ENCODE assay signal across 32 mouse cellular contexts in genomic region chr4:84229189-84229960, GRCm38 (mm10).
DNase-seq lines count a peak whose midpoint lies in the region; ATAC-seq and TF ChIP-seq lines count a peak whose summit lies in the region.
"Had no signal": no experiment of that assay in that cellular context is flagged by ENCODE, and none has a peak within 500 bp of the region (broad histone marks: within the 10 kb centered on the region; RNA-seq: fewer than 3 reads in every experiment).

No protein-coding gene starts in this region.

- no peak overlapping the region for H3K9ac ChIP-seq in heart, embryonic 12.5 days
- H3K9ac ChIP-seq in ES-Bruce4 (ENCODE audit: low read depth, poor library complexity, severe bottlenecking) (no peak overlapping the region), ES-E14 (ENCODE audit: insufficient read depth, low read depth, low read length, poor library complexity, severe bottlenecking) (no peak overlapping the region)
- H3K9ac ChIP-seq: heart, embryonic 15.5 days; hindbrain, embryonic 12.5 days; limb, embryonic 15.5 days; liver, embryonic 13.5 days had no signal

- intact Hi-C loops in heart, postnatal 10 days (cut with DNase I) = no loop called here

- WGBS in heart, embryonic 12.5 days = 63% methylated on average over 10 of the region's 10 CpGs
- 80% methylated on average over 10 of the region's 10 CpGs for WGBS in thymus, adult 2 months

- no peak overlapping the region for H3K27ac ChIP-seq in heart, embryonic 12.5 days (ENCODE audit: poor library complexity, severe bottlenecking)
- H3K27ac ChIP-seq in ES-Bruce4 (ENCODE audit: insufficient read depth, low read length) = peak overlapping the region; percentile 96
- peak overlapping the region; percentile 72; the same call in 1 of the 2 replicates for H3K27ac ChIP-seq in ES-E14 (ENCODE audit: insufficient read depth, low read depth, low read length, poor library complexity, severe bottlenecking)
- no peak overlapping the region for H3K27ac ChIP-seq in thymus, adult 2 months (ENCODE audit: control insufficient read depth, insufficient read depth, low read length)
- H3K27ac ChIP-seq: gastrocnemius, adult 2 months; heart, adult 2 months; heart, embryonic 15.5 days; hindbrain, embryonic 12.5 days; limb, embryonic 10.5 days; limb, embryonic 15.5 days; liver, embryonic 13.5 days had no signal

- H3K27me3 ChIP-seq in heart, embryonic 12.5 days (replicated peaks) = no peaks in the 10 kb centered on the region
- H3K27me3 ChIP-seq in ES-Bruce4 (ENCODE audit: control insufficient read depth, insufficient read depth, low read length, poor library complexity, severe bottlenecking) = no peaks in the 10 kb centered on the region
- H3K27me3 ChIP-seq in thymus, adult 2 months (ENCODE audit: control insufficient read depth, insufficient read depth, low read length) = no peaks in the 10 kb centered on the region
- H3K27me3 ChIP-seq: heart, embryonic 15.5 days; hindbrain, embryonic 12.5 days; limb, embryonic 15.5 days; liver, embryonic 13.5 days; Patski had no signal

- H3K9me3 ChIP-seq in heart, embryonic 12.5 days (replicated peaks) = no peaks in the 10 kb centered on the region
- H3K9me3 ChIP-seq in ES-Bruce4 (replicated peaks; ENCODE audit: control insufficient read depth, insufficient read depth, low read length, poor library complexity, severe bottlenecking) (peaks cover 3% of the 10 kb centered on the region; the same call in 1 of the 2 replicates), ES-E14 (ENCODE audit: control insufficient read depth, insufficient read depth, low read depth, low read length) (no peaks in the 10 kb centered on the region)
- H3K9me3 ChIP-seq: heart, embryonic 15.5 days; hindbrain, embryonic 12.5 days; limb, embryonic 10.5 days; limb, embryonic 15.5 days; liver, embryonic 13.5 days had no signal

- ATAC-seq in heart, embryonic 12.5 days (ENCODE audit: insufficient number of reproducible peaks, low FRiP score) = peak; percentile 45; the same call in 1 of the 2 replicates
- ATAC-seq: CD4-positive, CD25-positive, alpha-beta regulatory T cell, adult 4 months; forebrain, embryonic 16.5 days; lung, postnatal 0 days; Patski had no signal

- no peak overlapping the region for H3K4me3 ChIP-seq in heart, embryonic 12.5 days
- no peak overlapping the region for H3K4me3 ChIP-seq in ES-Bruce4 (ENCODE audit: low read depth, low read length)
- no peak overlapping the region for H3K4me3 ChIP-seq in ES-E14 (ENCODE audit: insufficient read depth in 1 of 2, low read depth in 1 of 2, low read length in 2 of 2, poor library complexity in 1 of 2, severe bottlenecking in 1 of 2)
- no peak overlapping the region for H3K4me3 ChIP-seq in thymus, adult 2 months (ENCODE audit: control insufficient read depth, insufficient read depth, low read length)
- H3K4me3 ChIP-seq: gastrocnemius, adult 2 months; heart, adult 2 months; heart, embryonic 15.5 days; hindbrain, embryonic 12.5 days; limb, embryonic 10.5 days; limb, embryonic 15.5 days; liver, embryonic 13.5 days had no signal

- no peaks in the 10 kb centered on the region for H3K36me3 ChIP-seq in heart, embryonic 12.5 days
- H3K36me3 ChIP-seq in ES-Bruce4 (ENCODE audit: control insufficient read depth, insufficient read depth, low read length, poor library complexity, severe bottlenecking) (no peaks in the 10 kb centered on the region), ES-E14 (ENCODE audit: control insufficient read depth, insufficient read depth, low read length, poor library complexity, severe bottlenecking) (no peaks in the 10 kb centered on the region)
- H3K36me3 ChIP-seq in thymus, adult 2 months (ENCODE audit: control insufficient read depth, insufficient read depth, low read length) = no peaks in the 10 kb centered on the region
- H3K36me3 ChIP-seq: G1E; heart, embryonic 15.5 days; hindbrain, embryonic 12.5 days; limb, embryonic 10.5 days; limb, embryonic 15.5 days; liver, embryonic 13.5 days had no signal

- in situ Hi-C loops in ES-E14 (cut with MboI; ENCODE audit: low sequenced_read_pairs in 2 of 2, unreplicated experiment in 2 of 2) = no loop called here

- no peak for TF ChIP-seq CTCF in ES-Bruce4 (IDR thresholded peaks at IDR 0.05; ENCODE audit: low read depth, low read length)
- TF ChIP-seq CTCF in thymus, adult 2 months (IDR thresholded peaks at IDR 0.05; ENCODE audit: borderline replicate concordance, control insufficient read depth, extremely low read depth, insufficient read depth, low read length, poor library complexity) = no peak

- H3K4me2 ChIP-seq in heart, embryonic 12.5 days = no peak overlapping the region
- H3K4me2 ChIP-seq: heart, embryonic 15.5 days; hindbrain, embryonic 12.5 days; limb, embryonic 15.5 days; liver, embryonic 13.5 days had no signal

- TF ChIP-seq POLR2A in ES-Bruce4 (IDR thresholded peaks at IDR 0.05; ENCODE audit: insufficient read depth, low read length) = no peak
- TF ChIP-seq POLR2A in thymus, adult 2 months (IDR thresholded peaks at IDR 0.05; ENCODE audit: control insufficient read depth, extremely low read depth, insufficient read depth, low read length, poor library complexity) = no peak

- no peak for DNase-seq in heart, postnatal 10 days
- DNase-seq in ES-E14 (ENCODE audit: low read depth, low spot score) = peak; percentile 57
- DNase-seq in gonadal fat pad, adult 2 months (ENCODE audit: low read depth) = peak; percentile 46
- DNase-seq in ovary, postnatal 36 days (ENCODE audit: low spot score) = no peak
- no peak for DNase-seq in thymus, adult 2 months
- no peak for DNase-seq in spleen, postnatal 4 days (ENCODE audit: low spot score in 2 of 2)
- DNase-seq: adrenal gland, postnatal 25 days; cerebellum, adult 11-12 months; cerebellum, adult 9-11 months; gastrocnemius, adult 2 months; gastrocnemius, postnatal 36 days; heart, adult 2 months; heart, postnatal 36 days; layer of hippocampus, postnatal 36 days; liver, embryonic 13.5 days; lung, adult 18-20 months; lung, postnatal 4 days; midbrain, embryonic 14.5 days; retina, postnatal 1 day; right cerebral cortex, postnatal 14 days; thymus, postnatal 4 days had no signal

- TF ChIP-seq EP300 in ES-Bruce4 (IDR thresholded peaks at IDR 0.05; ENCODE audit: insufficient read depth, low read depth, low read length) = peak; percentile 94

- 0 out of 2 replicates have a peak, but pooled peaks cover 7% of the 10 kb centered on the region for H3K4me1 ChIP-seq in heart, embryonic 12.5 days (replicated peaks)
- H3K4me1 ChIP-seq in ES-Bruce4 (ENCODE audit: control insufficient read depth, insufficient read depth, low read length) (peaks cover 1% of the 10 kb centered on the region), ES-E14 (ENCODE audit: control insufficient read depth in 2 of 2, insufficient read depth in 2 of 2, low read length in 2 of 2, poor library complexity in 1 of 2) (peaks cover 6 to 14% of the 10 kb centered on the region in 2 experiments)
- H3K4me1 ChIP-seq in thymus, adult 2 months (replicated peaks; ENCODE audit: control insufficient read depth, insufficient read depth, low read length) = no peaks in the 10 kb centered on the region
- H3K4me1 ChIP-seq: heart, embryonic 15.5 days; hindbrain, embryonic 12.5 days; limb, embryonic 15.5 days; liver, embryonic 13.5 days had no signal

TF ChIP-seq in ES-E14, 5 proteins besides CTCF, POLR2A, EP300 and RAD21:
- no peak for TF ChIP-seq CHD2 (IDR thresholded peaks at IDR 0.05; ENCODE audit: low read depth, low read length)
- no peak for TF ChIP-seq HCFC1 (IDR thresholded peaks at IDR 0.05; ENCODE audit: borderline replicate concordance, insufficient read depth, low read length)
- TF ChIP-seq MAFK (IDR thresholded peaks at IDR 0.05; ENCODE audit: insufficient read depth, low read depth, low read length) = no peak
- TF ChIP-seq ZNF384 (IDR thresholded peaks at IDR 0.05; ENCODE audit: low read depth, low read length) = no peak
- no peak for TF ChIP-seq ZC3H11A (IDR thresholded peaks at IDR 0.05; ENCODE audit: borderline replicate concordance, low read depth, low read length)

Comparison
In these comparisons a context has a peak if more than half of its experiments do, and no peak if none do; other contexts are left out.
1. H3K27ac ChIP-seq: peak in ES-Bruce4 (single experiment) and ES-E14 (single experiment); none in heart, embryonic 12.5 days (single experiment) and thymus, adult 2 months (single experiment).
2. DNase-seq: peak in ES-E14 (single experiment) and gonadal fat pad, adult 2 months (single experiment); none in heart, postnatal 10 days (0 of 2), ovary, postnatal 36 days (single experiment), thymus, adult 2 months (single experiment) and spleen, postnatal 4 days (0 of 2).